Mouse (Mus musculus): Measurements from ENCODE around the gene Bzw2. TPM values are rescaled to one million over a fixed set of nuclear protein-coding genes. Genes with fewer than 3 reads are reported as not detected.

Bzw2 gene
- polyA plus RNA-seq, 1 experiment = 25.0 TPM

DNA sequence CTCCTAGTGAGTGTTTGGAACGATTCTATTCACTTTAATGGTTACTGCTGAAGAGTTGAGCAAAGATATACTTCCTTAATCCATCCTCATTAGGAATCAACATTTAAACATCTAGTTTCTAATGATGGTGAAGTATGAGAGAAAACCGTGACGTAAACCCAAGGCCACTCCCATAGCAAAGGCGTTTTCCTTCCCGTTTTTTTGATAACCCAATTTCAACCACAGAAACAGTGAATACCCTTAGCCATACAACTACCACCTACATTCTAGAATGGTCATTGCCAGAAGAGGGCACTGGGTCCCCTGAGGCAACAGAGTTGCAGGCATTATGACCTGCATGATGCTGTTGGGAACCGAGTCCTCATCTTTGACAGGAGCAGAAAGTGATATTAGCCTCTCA, 40.7 kb downstream of the Bzw2 start:
- peaks cover 2% of the 10 kb centered on the region; the same call in 1 of the 2 replicates for H3K4me1 ChIP-seq (ENCODE audit: control insufficient read depth, insufficient read depth, insufficient read length, low read length)
- H3K27ac ChIP-seq (replicated peaks; ENCODE audit: low read depth, low read length) = no peak overlapping the region
- no peak overlapping the region for H3K4me3 ChIP-seq (ENCODE audit: insufficient read depth, low read depth, low read length)

DNA sequence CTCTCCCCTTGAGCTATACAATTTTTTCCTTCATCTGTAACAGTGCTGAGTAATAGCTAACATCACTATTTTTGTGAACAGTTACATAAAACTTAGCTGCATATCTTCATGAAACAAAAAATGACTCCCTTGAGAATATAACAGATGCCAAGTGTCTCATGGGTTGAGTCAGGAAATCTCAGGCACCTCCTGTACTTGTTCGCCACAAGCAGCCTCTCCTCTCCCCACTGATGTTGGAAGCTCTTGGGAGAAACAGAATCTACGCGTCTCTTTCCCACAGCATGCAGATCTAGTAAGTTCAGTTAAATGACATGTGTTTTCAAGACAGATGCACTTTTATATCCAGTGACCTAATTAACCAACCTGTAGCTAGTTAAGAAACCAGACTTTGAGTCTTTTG, 45.8 kb downstream of the Bzw2 start:
- no peak overlapping the region for H3K4me3 ChIP-seq (ENCODE audit: insufficient read depth, low read depth, low read length)
- no peak overlapping the region for H3K27ac ChIP-seq (replicated peaks; ENCODE audit: low read depth, low read length)
- H3K4me1 ChIP-seq (ENCODE audit: control insufficient read depth, insufficient read depth, insufficient read length, low read length) = peaks cover 2% of the 10 kb centered on the region; the same call in 1 of the 2 replicates

DNA sequence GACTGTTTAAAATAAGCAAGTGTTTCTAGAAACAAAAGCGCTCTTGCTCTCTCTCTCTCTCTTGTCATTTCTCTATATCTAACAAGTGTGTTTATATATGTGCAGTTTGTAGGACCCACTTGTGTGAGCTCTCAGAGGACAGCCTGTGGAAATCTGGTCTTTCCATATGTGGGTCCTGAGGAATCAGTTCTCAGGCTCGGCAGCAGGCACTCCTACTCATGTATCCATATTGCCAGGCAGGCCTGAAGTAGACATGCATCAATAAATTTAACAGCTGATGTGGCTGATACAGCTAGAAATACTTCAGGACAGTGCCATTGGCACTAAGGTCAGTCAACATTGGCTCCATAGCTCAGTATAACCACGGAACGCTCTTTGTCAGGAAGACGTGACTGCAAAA, 46.8 kb downstream of the Bzw2 start:
- no peak overlapping the region for H3K4me3 ChIP-seq (ENCODE audit: insufficient read depth, low read depth, low read length)
- H3K27ac ChIP-seq (replicated peaks; ENCODE audit: low read depth, low read length) = no peak overlapping the region
- H3K4me1 ChIP-seq (ENCODE audit: control insufficient read depth, insufficient read depth, insufficient read length, low read length) = peaks cover 2% of the 10 kb centered on the region; the same call in 1 of the 2 replicates

DNA sequence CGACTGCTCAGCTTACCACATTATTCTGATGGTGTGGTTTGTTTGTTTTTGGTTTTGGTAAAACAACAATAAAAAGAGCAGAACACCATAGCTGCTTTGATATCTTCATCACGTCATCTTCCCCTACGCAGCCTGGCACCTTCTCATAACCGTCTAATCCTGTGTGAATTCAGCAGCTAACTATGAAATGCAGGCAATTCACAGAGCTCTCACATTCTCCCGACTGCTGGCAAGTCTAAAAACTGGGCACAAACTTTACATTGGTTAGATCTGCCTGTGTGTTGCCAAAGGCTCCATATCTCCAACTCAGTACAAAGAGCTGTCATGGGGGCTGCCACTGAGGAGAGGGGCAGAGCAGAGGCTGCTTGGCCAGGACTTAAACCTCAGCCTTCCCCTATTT, 47.4 kb downstream of the Bzw2 start:
- no peak overlapping the region for H3K27ac ChIP-seq (replicated peaks; ENCODE audit: low read depth, low read length)
- no peak overlapping the region for H3K4me3 ChIP-seq (ENCODE audit: insufficient read depth, low read depth, low read length)
- H3K4me1 ChIP-seq (ENCODE audit: control insufficient read depth, insufficient read depth, insufficient read length, low read length) = peaks cover 2% of the 10 kb centered on the region; the same call in 1 of the 2 replicates

DNA sequence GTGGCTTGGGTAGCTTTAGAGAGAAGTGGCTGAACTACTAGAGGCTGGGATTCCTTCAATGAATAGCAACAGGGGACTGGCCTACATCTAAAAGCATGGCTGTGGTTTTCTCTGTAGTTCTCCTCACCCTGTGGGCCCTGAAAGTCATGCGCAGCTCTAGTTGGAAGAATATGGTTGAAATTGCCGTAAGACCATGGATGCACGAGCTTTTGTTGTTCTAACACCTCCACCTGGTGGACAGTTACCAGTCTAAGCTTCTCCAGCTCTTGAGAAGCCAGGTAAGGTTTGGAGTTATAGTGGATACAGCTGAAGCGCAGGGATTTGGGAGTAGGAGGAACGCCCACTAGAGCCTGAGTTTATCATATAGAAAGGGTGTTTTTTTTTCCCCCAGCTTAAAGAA, 49.4 kb downstream of the Bzw2 start:
- Histone ChIP-seq H3K4me3 (ENCODE audit: insufficient read depth, low read depth, low read length) (no peak overlapping the region), H3K27ac (replicated peaks; ENCODE audit: low read depth, low read length) (no peak overlapping the region), H3K4me1 (ENCODE audit: control insufficient read depth, insufficient read depth, insufficient read length, low read length) (no peaks in the 10 kb centered on the region)

DNA sequence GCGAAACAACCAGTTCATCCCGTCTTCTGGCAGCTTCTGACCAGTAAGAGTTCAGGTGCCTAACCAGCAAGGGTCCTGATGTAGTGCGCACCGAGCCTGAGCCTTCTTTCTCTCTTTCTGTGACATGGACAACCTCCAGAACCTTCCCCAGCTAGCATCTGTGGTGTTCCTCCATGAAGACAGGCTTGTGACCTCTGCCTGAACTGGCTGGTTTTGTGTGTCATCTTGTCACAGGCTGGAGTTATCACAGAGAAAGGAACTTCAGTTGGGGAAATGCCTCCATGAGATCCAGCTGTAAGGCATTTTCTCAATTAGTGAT, 54.3 kb downstream of the Bzw2 start:
- Histone ChIP-seq H3K4me1 (ENCODE audit: control insufficient read depth, insufficient read depth, insufficient read length, low read length) (no peaks in the 10 kb centered on the region), H3K27ac (replicated peaks; ENCODE audit: low read depth, low read length) (no peak overlapping the region), H3K4me3 (ENCODE audit: insufficient read depth, low read depth, low read length) (no peak overlapping the region)

DNA sequence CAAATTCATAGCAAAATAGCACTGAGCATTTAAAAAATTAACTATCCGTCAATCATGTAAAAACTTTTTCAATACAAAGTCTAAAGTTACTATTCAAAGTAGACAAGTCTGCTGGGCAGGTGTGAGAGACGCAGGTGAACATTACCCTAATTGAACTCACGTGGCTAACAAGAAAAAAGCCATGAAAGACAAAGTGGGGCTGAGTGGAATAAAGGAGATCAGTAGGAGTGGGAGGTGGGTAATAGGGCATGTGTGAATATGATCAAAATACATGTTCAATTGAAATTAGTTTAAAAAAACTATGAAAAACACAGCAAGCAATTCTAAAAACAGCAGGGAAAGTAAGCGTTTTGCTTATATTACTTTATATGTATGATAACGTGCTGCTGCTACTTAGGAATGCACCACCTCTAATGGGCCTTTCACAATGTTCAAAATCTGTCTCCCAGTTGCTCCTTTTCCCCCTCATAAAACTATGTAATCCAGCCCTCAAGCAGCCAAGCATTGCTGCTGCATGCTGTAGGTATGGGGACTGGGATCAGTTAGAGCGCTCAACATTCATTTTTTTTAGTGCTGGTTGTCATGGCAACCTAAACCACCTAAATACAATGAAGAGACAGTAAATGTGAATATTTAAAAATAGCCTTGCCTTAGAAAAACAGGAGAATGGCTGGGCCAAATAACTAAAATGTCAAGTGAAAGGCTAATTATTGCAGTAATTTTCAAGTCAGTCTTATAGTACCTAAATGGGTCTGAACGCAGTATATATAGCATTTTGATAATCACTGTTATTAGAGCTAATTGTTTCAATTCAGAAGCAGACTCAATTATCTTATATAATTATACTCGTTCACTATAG, 54.9 kb downstream of the Bzw2 start:
- Histone ChIP-seq H3K27ac (replicated peaks; ENCODE audit: low read depth, low read length) (no peak overlapping the region), H3K4me1 (ENCODE audit: control insufficient read depth, insufficient read depth, insufficient read length, low read length) (no peaks in the 10 kb centered on the region), H3K4me3 (ENCODE audit: insufficient read depth, low read depth, low read length) (no peak overlapping the region)

DNA sequence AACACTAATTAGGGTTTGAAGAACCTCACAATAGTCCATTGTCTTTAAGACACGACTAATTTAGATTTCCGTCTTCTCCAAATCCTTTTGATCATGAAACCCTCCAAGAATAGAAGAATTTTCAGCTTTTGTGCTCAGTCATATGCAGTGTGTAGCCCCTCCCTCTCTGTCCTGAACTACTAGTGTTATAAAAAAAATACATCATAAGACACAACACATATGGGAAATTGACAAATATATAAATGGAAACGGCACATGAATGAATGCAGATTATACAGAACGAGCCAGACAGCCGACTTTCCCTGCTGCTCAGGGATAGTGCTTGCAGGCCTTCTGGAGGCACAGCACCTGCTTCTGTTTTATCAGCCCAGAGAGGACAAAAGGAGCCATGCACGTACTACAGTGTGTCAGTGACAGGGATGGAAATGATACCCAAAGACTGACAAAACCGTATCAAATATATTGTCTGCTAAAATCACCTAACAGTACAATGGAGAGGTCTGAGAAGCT, 62.5 kb downstream of the Bzw2 start:
- Histone ChIP-seq H3K4me3 (ENCODE audit: insufficient read depth, low read depth, low read length) (no peak overlapping the region), H3K4me1 (ENCODE audit: control insufficient read depth, insufficient read depth, insufficient read length, low read length) (no peaks in the 10 kb centered on the region), H3K27ac (replicated peaks; ENCODE audit: low read depth, low read length) (no peak overlapping the region)

DNA sequence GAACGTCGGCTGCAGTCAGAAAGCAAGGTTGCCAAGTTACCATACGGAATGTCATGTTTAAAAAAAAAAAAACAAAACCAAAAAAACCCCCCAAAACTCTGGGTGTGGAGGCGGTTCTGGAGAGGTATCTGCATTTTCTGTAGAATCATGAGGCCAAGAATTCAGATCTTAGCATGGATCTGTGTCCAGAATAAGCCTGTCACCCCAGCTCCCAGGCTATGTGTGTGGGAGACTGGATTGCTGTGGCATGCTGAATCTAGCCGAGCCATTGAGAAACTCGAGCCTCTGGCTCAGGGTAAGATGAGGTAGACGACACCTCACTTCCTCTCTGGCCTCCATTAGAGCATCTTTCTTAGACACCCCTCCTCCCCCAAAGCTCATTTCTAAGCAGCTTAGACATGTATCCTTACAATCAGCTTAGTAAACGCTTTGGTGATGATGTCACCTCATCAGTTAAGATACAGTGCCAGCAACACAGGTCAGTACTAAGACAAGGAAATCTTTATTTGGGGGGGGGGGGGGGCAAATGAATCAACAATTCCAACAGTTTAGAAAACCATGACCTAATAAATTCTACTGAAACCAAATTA, 64.7 kb downstream of the Bzw2 start:
- Histone ChIP-seq H3K27ac (replicated peaks; ENCODE audit: low read depth, low read length) (no peak overlapping the region), H3K4me3 (ENCODE audit: insufficient read depth, low read depth, low read length) (no peak overlapping the region), H3K4me1 (ENCODE audit: control insufficient read depth, insufficient read depth, insufficient read length, low read length) (no peaks in the 10 kb centered on the region)

DNA sequence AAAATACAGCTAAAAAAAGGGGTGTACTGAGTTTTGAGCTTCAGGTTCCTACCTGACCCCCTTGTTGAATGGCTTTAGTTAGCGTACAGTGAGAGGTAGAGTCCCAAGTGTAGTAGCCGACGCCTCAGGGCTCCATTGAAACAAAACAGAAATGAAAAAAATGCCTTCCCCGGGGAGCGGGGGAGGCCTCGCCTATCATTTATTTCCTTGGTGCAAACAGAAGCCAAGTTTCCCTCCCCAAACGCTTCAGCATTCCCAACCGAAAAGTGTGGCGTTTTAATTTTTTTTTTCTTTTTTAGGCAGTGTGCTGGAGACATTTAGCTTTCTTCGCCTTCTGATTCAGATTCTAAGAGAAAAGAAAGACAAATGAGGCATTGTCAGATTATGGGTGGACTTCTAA, 65.9 kb downstream of the Bzw2 start:
- H3K4me1 ChIP-seq (ENCODE audit: control insufficient read depth, insufficient read depth, insufficient read length, low read length) = no peaks in the 10 kb centered on the region
- no peak overlapping the region for H3K4me3 ChIP-seq (ENCODE audit: insufficient read depth, low read depth, low read length)
- no peak overlapping the region for H3K27ac ChIP-seq (replicated peaks; ENCODE audit: low read depth, low read length)

DNA sequence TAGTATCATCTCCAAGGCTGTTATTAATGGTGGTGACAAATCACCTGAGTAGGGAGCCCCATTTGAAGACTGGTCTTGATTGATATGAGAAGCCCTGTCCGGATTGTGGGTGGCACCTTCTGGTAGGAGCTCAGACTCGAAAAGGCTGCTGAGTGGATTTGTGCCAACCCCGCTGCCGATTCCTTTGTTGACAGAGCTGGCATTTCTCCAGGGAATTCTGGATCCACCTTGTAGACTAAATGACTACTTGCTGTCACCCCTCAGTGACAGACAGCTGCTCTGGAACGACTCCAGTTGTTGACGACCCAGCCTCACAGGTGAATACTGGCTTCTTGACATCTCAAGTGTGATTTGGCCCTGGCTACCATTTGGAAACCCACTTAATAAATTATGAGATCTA, 68.7 kb downstream of the Bzw2 start:
- Histone ChIP-seq H3K27ac (replicated peaks; ENCODE audit: low read depth, low read length) (no peak overlapping the region), H3K4me1 (ENCODE audit: control insufficient read depth, insufficient read depth, insufficient read length, low read length) (no peaks in the 10 kb centered on the region), H3K4me3 (ENCODE audit: insufficient read depth, low read depth, low read length) (no peak overlapping the region)

DNA sequence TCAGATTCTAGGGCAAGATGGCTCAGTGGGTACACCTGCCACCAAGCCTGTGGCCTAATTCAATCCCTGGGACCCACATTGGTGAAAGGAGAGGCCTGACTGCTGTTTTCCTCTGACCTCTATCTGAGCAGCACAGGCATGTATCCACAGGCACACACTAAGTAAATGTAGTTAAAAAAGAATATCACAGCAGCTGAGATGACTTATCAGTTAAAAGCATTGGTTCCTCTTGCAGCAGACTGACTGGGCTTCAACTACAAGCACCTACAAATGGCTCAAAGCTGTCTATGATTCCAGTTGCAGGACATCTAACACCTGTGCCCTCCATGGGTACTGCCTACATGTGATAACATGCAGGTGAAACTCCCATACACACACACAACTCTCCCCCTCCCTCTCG, 69.1 kb downstream of the Bzw2 start:
- H3K4me1 ChIP-seq (ENCODE audit: control insufficient read depth, insufficient read depth, insufficient read length, low read length) = no peaks in the 10 kb centered on the region
- no peak overlapping the region for H3K4me3 ChIP-seq (ENCODE audit: insufficient read depth, low read depth, low read length)
- no peak overlapping the region for H3K27ac ChIP-seq (replicated peaks; ENCODE audit: low read depth, low read length)

DNA sequence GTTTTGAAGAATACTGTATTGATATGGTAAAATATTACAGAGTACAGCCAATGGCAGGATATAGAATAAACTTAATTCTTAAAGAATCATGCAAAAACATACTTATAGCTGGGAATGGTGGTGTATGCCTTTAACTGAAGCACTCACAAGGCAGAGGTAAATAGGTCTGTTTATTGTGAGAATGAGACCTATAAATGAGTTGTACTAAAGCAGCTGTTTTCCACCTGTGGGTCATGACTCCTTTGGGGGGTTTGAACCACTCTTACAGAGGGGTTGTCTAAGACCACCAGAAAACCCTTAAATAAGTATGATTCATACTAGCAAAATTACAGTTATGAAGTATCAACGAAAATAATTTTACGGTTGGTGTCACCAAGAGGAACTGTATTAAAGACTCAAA, 72.5 kb downstream of the Bzw2 start:
- no peak overlapping the region for H3K27ac ChIP-seq (replicated peaks; ENCODE audit: low read depth, low read length)
- H3K4me3 ChIP-seq (ENCODE audit: insufficient read depth, low read depth, low read length) = no peak overlapping the region
- no peaks in the 10 kb centered on the region for H3K4me1 ChIP-seq (ENCODE audit: control insufficient read depth, insufficient read depth, insufficient read length, low read length)

DNA sequence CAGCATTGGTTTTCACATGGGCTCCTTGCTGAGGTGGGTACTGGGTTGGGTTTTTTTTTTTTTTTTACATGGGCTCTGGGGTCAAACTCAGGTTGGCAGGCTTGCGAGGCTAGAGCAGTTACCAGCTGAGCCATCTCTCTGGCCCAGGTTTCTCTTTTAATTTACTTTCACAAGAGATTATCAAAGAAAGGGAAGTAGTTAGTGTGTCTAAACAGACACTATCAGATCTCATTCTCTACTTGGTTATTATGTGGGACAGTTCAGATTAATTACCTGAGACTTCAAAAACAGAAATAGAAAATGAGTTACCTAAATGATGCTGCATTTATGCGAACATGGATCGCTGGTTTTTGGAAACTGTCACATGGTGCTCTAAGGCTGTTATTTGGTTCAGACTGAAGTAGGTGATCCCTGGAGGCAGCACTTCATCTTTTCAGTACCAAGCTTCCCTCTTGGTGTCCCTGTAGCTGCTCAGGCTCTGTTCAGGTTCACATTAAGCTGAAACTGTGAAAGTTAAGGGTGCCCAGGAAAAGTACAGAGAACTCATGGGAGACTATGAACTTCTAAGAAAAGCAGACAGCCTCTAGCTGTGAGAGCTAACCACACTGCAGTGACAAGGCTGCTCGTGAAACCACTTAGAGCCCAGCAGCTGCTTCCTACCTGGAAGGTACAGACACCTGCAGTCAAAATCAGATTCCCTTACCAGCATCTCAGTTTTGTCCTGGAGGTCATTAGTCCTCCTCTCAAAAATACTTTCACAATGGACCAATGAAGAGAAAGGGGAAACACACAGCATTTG, 79.6 kb downstream of the Bzw2 start:
- Histone ChIP-seq H3K27ac (replicated peaks; ENCODE audit: low read depth, low read length) (no peak overlapping the region), H3K4me1 (ENCODE audit: control insufficient read depth, insufficient read depth, insufficient read length, low read length) (no peaks in the 10 kb centered on the region)

DNA sequence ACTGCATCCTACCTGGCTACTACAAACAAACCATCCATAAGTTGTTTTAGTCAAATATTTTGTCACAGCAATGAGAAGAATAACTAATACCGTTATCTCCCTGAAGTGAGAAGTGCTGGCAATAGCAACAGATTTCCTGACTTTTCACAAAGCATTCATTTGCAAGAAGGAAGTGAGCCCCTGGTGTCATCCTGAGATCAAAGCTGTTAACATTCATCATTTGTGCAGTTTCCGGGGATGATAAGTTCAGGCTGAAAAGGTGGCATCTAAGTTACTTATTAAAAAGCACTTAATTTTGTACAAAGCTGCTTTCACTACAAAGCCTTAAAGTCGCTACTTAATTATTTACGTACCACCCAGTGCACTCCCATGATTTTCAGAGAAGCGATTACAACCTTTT, 85.0 kb downstream of the Bzw2 start:
- H3K27ac ChIP-seq (replicated peaks; ENCODE audit: low read depth, low read length) = no peak overlapping the region
- no peak overlapping the region for H3K4me3 ChIP-seq (ENCODE audit: insufficient read depth, low read depth, low read length)
- H3K4me1 ChIP-seq (ENCODE audit: control insufficient read depth, insufficient read depth, insufficient read length, low read length) = no peaks in the 10 kb centered on the region

More for the DNA sequence above, 79.6 kb downstream of the Bzw2 start:
- H3K4me3 ChIP-seq (ENCODE audit: insufficient read depth, low read depth, low read length) = no peak overlapping the region

All from brown adipose tissue, adult 24 weeks (tissue).